Mouse (Mus musculus): ENCODE measurements around the gene 1700069L16Rik. TPM values are rescaled to one million over a fixed set of nuclear protein-coding genes. Genes with fewer than 3 reads are reported as not detected.

1700069L16Rik gene
- polyA plus RNA-seq, 1 experiment from 2014 or later: not detected

DNA sequence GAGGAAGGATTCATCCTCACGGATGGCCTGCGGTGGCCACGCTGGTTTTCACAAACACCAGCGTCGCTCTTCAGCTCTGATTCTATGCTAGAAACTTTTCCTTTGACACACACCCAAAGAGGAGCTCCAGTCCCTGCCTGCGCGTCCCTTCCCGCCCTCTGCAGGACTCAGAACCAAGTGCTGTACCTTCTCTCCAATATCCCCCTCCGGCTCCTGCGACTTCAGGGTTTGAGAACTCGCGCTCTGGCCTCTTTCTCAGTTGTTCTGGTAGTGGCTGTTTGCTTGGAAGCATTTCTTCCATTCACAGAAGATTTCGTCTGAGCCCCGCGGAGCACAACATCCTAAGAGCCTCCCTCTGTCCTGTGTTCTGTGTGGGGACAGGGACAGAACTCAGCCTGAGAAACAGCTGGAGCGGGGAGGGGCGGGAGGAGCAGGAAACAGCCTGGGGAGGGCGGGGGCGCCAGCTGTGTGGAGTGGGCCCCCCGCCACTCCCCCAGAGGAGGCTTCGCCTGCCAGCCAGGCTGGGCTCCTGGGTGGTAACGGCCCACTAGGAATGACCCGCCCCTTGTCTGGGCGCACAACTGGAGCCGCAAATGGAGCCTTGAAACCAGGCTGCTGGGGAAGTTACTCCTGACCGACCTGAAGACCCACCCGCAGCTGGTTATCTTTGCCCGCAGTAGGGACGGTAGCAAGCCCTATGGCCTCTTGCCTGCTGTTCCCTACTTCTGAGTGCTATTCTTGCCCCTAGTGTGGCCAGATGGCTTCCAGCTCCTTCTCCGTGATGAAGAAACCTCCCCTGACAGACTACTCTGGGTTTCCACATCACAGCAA, 74.3 kb downstream of the 1700069L16Rik start, which contains the start of gene Cmklr1:
TSS of gene Cmklr1 (minus strand) at position 392 of the 831 bp plus-strand sequence.
- WGBS (ENCODE audit: insufficient replicate concordance): 11% methylated on average over 29 of the region's 30 CpGs
- no peaks in the 10 kb centered on the region for H3K4me1 ChIP-seq (ENCODE audit: insufficient read depth)
- H3K9me3 ChIP-seq (ENCODE audit: low read length): no peaks in the 10 kb centered on the region
- TF ChIP-seq CTCF (IDR thresholded peaks at IDR 0.05; ENCODE audit: low read depth) (no peak), EP300 (IDR thresholded peaks at IDR 0.05; ENCODE audit: low read depth) (no peak)
- ATAC-seq (no peak; the same call in 1 of the 2 replicates), DNase-seq (no peak)
- H3K4me3 ChIP-seq (ENCODE audit: low read depth, low read length): peak within 1 kb of the TSS; percentile 17; the same call in 1 of the 2 replicates
- 0 out of 2 replicates have a peak within 1 kb of the TSS, but pooled peaks have one; percentile 8 for H3K27ac ChIP-seq (ENCODE audit: low read depth)
- H3K27me3 ChIP-seq (ENCODE audit: insufficient read depth, low read length): no peaks in the 10 kb centered on the region
- no peaks in the 10 kb centered on the region for H3K36me3 ChIP-seq (replicated peaks; ENCODE audit: insufficient read depth, low read length)
- peak within 1 kb of the TSS; percentile 19; the same call in 1 of the 2 replicates for H3K4me2 ChIP-seq (ENCODE audit: low read depth, low read length)
- no peak within 1 kb of the TSS; the same call in 1 of the 2 replicates for H3K9ac ChIP-seq (replicated peaks)

- Histone ChIP-seq H3K36me3 (replicated peaks; ENCODE audit: insufficient read depth, low read length) (no peaks in the 10 kb centered on the region), H3K4me1 (ENCODE audit: insufficient read depth) (no peaks in the 10 kb centered on the region), H3K4me3 (ENCODE audit: low read depth, low read length) (no peak overlapping the region), H3K27ac (ENCODE audit: low read depth) (peak overlapping the region; percentile 16; the same call in 1 of the 2 replicates), H3K9me3 (ENCODE audit: low read length) (no peaks in the 10 kb centered on the region), H3K9ac (replicated peaks) (no peak overlapping the region), H3K27me3 (ENCODE audit: insufficient read depth, low read length) (no peaks in the 10 kb centered on the region), H3K4me2 (ENCODE audit: low read depth, low read length) (no peak overlapping the region)
- DNase-seq: no peak
- no peak for TF ChIP-seq CTCF (IDR thresholded peaks at IDR 0.05; ENCODE audit: low read depth)
- no peak for TF ChIP-seq EP300 (IDR thresholded peaks at IDR 0.05; ENCODE audit: low read depth)
- WGBS (ENCODE audit: insufficient replicate concordance): 53% methylated on average over 5 of the region's 5 CpGs
- peak; percentile 41; the same call in 1 of the 2 replicates for ATAC-seq
Observed at GRCm38 (mm10) chr5:113648647-113649211, 75.8 kb downstream of the 1700069L16Rik start.

DNA sequence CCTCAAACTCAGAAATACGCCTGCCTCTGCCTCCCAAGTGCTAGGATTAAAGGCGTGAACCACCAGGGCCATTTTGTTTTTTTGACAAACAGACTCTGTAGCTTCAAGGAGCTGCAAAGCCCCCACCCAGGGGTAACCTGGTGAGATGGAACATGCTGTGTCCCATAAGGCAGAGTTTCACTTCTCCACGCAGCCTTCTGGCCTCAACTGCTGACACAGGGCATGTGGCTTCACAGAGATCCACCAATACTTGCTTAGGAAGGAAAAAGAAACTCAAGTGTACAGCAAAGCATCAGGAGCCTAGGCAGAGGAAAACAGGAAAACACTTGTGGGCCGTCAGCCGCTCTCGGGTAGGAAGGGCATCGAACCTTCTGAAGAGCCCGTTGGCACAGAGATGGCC, 77.4 kb downstream of the 1700069L16Rik start:
- H3K4me3 ChIP-seq (ENCODE audit: low read depth, low read length): no peak overlapping the region
- no peak overlapping the region for H3K4me2 ChIP-seq (ENCODE audit: low read depth, low read length)
- no peaks in the 10 kb centered on the region for H3K9me3 ChIP-seq (ENCODE audit: low read length)
- 69% methylated on average over 8 of the region's 8 CpGs for WGBS (ENCODE audit: insufficient replicate concordance)
- H3K27ac ChIP-seq (ENCODE audit: low read depth): no peak overlapping the region
- no peak; the same call in 1 of the 2 replicates for ATAC-seq
- no peak overlapping the region for H3K9ac ChIP-seq (replicated peaks)
- H3K36me3 ChIP-seq (replicated peaks; ENCODE audit: insufficient read depth, low read length): no peaks in the 10 kb centered on the region
- no peaks in the 10 kb centered on the region for H3K27me3 ChIP-seq (ENCODE audit: insufficient read depth, low read length)
- H3K4me1 ChIP-seq (ENCODE audit: insufficient read depth): no peaks in the 10 kb centered on the region
- no peak for TF ChIP-seq EP300 (IDR thresholded peaks at IDR 0.05; ENCODE audit: low read depth)
- TF ChIP-seq CTCF (IDR thresholded peaks at IDR 0.05; ENCODE audit: low read depth): no peak
- DNase-seq: no peak

DNA sequence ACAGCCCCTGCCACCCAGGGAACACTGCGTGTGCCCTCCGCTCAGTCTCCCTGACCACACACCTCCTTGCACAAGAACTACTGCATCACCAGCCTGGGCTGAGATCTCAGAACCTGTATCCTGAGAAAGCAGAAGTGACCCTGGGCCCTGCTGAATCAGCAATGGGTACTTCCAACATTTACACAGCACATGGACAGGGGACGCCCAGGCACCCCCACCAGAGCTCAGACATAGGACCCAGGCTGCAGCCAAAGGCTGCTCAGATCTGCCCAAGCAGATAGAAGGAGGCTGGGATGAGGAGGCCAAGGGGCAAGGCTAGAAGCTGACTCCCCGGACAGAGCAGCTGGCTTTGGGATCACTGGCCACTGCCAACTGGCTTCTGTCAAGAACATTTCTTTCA, 80.1 kb downstream of the 1700069L16Rik start:
- no peak overlapping the region for H3K9ac ChIP-seq (replicated peaks)
- peak overlapping the region; percentile 34; the same call in 1 of the 2 replicates for H3K27ac ChIP-seq (ENCODE audit: low read depth)
- H3K9me3 ChIP-seq (ENCODE audit: low read length): no peaks in the 10 kb centered on the region
- TF ChIP-seq CTCF (IDR thresholded peaks at IDR 0.05; ENCODE audit: low read depth) (no peak), EP300 (IDR thresholded peaks at IDR 0.05; ENCODE audit: low read depth) (no peak)
- no peak overlapping the region for H3K4me2 ChIP-seq (ENCODE audit: low read depth, low read length)
- H3K27me3 ChIP-seq (ENCODE audit: insufficient read depth, low read length): no peaks in the 10 kb centered on the region
- H3K36me3 ChIP-seq (replicated peaks; ENCODE audit: insufficient read depth, low read length): no peaks in the 10 kb centered on the region
- no peaks in the 10 kb centered on the region for H3K4me1 ChIP-seq (ENCODE audit: insufficient read depth)
- no peak overlapping the region for H3K4me3 ChIP-seq (ENCODE audit: low read depth, low read length)
- ATAC-seq (peak; percentile 70), DNase-seq (peak; percentile 47)
- WGBS (ENCODE audit: insufficient replicate concordance): 56% methylated on average over 4 of the region's 4 CpGs

DNA sequence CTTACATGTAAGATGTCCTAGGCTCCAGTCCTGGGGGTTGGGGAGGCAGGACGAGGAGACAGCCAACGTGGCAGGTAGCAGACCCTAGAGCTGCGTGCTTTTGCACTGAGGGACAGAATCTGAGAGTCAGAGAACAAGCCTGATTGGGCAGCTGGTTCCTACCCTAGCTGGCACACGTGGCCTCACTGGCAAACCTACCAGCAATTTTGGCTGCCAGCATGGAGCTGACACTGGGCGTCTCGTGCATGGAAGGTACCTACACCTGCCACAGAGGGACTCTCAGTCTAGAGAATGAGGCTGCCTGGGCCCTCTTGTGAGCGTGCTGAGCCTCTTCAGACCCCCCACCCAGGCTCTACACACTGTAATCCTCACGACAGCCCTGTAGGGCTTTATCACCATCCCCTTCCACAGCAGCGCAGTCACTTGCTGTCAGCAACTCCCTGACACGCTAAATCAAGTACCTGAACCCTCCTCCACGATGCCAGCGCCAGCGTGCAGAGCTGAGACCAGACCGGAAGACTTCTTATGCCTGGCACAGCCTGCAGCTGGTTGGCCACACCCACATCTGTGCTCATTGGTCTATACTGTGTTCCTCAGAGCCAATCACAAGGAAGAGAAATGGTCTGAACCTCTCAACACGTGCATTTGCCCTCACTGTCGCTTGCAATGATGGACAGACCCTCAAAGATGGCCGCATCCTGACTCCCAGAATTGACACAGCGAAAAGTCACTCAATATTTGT, 81.3 kb downstream of the 1700069L16Rik start:
- WGBS (ENCODE audit: insufficient replicate concordance): 46% methylated on average over 18 of the region's 18 CpGs
- no peaks in the 10 kb centered on the region for H3K27me3 ChIP-seq (ENCODE audit: insufficient read depth, low read length)

More for the DNA sequence above, 81.3 kb downstream of the 1700069L16Rik start:
- ATAC-seq (peak; percentile 49), DNase-seq (no peak)
- no peaks in the 10 kb centered on the region for H3K36me3 ChIP-seq (replicated peaks; ENCODE audit: insufficient read depth, low read length)
- H3K4me1 ChIP-seq (ENCODE audit: insufficient read depth): no peaks in the 10 kb centered on the region
- H3K27ac ChIP-seq (ENCODE audit: low read depth): no peak overlapping the region
- no peak overlapping the region for H3K4me2 ChIP-seq (ENCODE audit: low read depth, low read length)
- H3K9ac ChIP-seq (replicated peaks): no peak overlapping the region
- no peak overlapping the region for H3K4me3 ChIP-seq (ENCODE audit: low read depth, low read length)
- TF ChIP-seq EP300 (IDR thresholded peaks at IDR 0.05; ENCODE audit: low read depth) (no peak), CTCF (IDR thresholded peaks at IDR 0.05; ENCODE audit: low read depth) (no peak)
- no peaks in the 10 kb centered on the region for H3K9me3 ChIP-seq (ENCODE audit: low read length)

Other genes starting within 250 kb of the 1700069L16Rik start
- gene Wscd2, start 234.4 kb downstream of the 1700069L16Rik start, polyA plus RNA-seq (2015; fragmentation: Nextera tagmentation; extraction: Ambion mirVana): 0.04 TPM in 1 of 2 replicates, not detected in the other
- gene Cmklr1, start 74.3 kb downstream of the 1700069L16Rik start, polyA plus RNA-seq (2015; fragmentation: Nextera tagmentation; extraction: Ambion mirVana): 3.3 and 3.5 TPM in 2 replicates
- 2.6 and 2.8 TPM in 2 replicates for gene Ficd, start 11.0 kb upstream of the 1700069L16Rik start, polyA plus RNA-seq (2015; fragmentation: Nextera tagmentation; extraction: Ambion mirVana)
- 6.9 and 7.9 TPM in 2 replicates for gene Sart3, start 47.7 kb upstream of the 1700069L16Rik start, polyA plus RNA-seq (2015; fragmentation: Nextera tagmentation; extraction: Ambion mirVana)
- gene Iscu, start 48.0 kb upstream of the 1700069L16Rik start, polyA plus RNA-seq (2015; fragmentation: Nextera tagmentation; extraction: Ambion mirVana): 109 TPM in 2 replicates
- gene Tmem119, start 75.7 kb upstream of the 1700069L16Rik start, polyA plus RNA-seq (2015; fragmentation: Nextera tagmentation; extraction: Ambion mirVana): 3.2 and 3.4 TPM in 2 replicates
- 18.9 and 21.5 TPM in 2 replicates for gene Selplg, start 107.9 kb upstream of the 1700069L16Rik start, polyA plus RNA-seq (2015; fragmentation: Nextera tagmentation; extraction: Ambion mirVana)
- 23.6 and 27.6 TPM in 2 replicates for gene Coro1c, start 184.0 kb upstream of the 1700069L16Rik start, polyA plus RNA-seq (2015; fragmentation: Nextera tagmentation; extraction: Ambion mirVana)

Measured in liver, postnatal 0 days (tissue).